Mouse (Mus musculus) liver, adult 10 weeks (tissue): ENCODE measurements around the gene Nr0b1. TPM values are rescaled to one million over a fixed set of nuclear protein-coding genes. Genes with fewer than 3 reads are reported as not detected.

ENCODE experiments used
- polyA plus RNA-seq: library from polyadenylated mRNA; stranded (reverse); fragments of 350-450 nt; fragmentation: Illumina TruSeq; extraction: RNeasy Lipid Tissue Mini Kit (QIAGEN cat#74804); gene quantifications from one replicate; pipeline ENCODE4 v1.2.3, GENCODE M21; 2014; ENCODE audit warnings: low read depth, low replicate concordance

The Nr0b1 gene
- not detected for polyA plus RNA-seq

GRCm38 (mm10) chrX:86191614-86192419 is at the start of gene Nr0b1:
TSS of gene Nr0b1 (plus strand) at chrX:86191764.

Other genes with a start within 250 kb of the Nr0b1 start
- not detected for gene Samt3, start 147.6 kb upstream of the Nr0b1 start, polyA plus RNA-seq
- gene Mageb4, start 113.3 kb downstream of the Nr0b1 start, polyA plus RNA-seq: not detected